Comparison of ENCODE assay signal across 26 mouse cellular contexts in genomic region chr3:121678935-121679334, GRCm38 (mm10). TPM values are rescaled to one million over a fixed set of nuclear protein-coding genes. Genes with fewer than 3 reads are reported as not detected.
DNase-seq lines count a peak whose midpoint lies in the region; ATAC-seq lines count a peak whose summit lies in the region.
"Had no signal": no experiment of that assay in that cellular context is flagged by ENCODE, and none has a peak within 500 bp of the region (broad histone marks: within the 10 kb centered on the region; RNA-seq: fewer than 3 reads in every experiment).

No protein-coding gene starts in this region.

- DNase-seq in heart, embryonic 10.5 days (ENCODE audit: low spot score) = no peak
- no peak for DNase-seq in midbrain, embryonic 11.5 days (ENCODE audit: low spot score, missing footprints)
- DNase-seq in embryo, embryonic 9.5 days (ENCODE audit: extremely low spot score) = peak; percentile 49
- no peak for DNase-seq in left cerebral cortex, adult 11 months (ENCODE audit: low spot score)
- DNase-seq: adrenal gland, postnatal 25 days; cerebellum, adult 8-10 months; cerebellum, postnatal 36 days; gastrocnemius, postnatal 36 days; kidney, adult 8-10 months; kidney, postnatal 14 days; liver, embryonic 13.5 days; lung, postnatal 14 days; right cerebral cortex, postnatal 25 days; spleen, adult 18-20 months had no signal

- no peaks in the 10 kb centered on the region for H3K36me3 ChIP-seq in heart, embryonic 10.5 days
- H3K36me3 ChIP-seq in heart, embryonic 11.5 days (ENCODE audit: control insufficient read depth, insufficient read depth, low read length) = no peaks in the 10 kb centered on the region
- H3K36me3 ChIP-seq in midbrain, embryonic 11.5 days (ENCODE audit: control insufficient read depth, insufficient read depth, low read length) = no peaks in the 10 kb centered on the region
- H3K36me3 ChIP-seq in midbrain, embryonic 16.5 days (ENCODE audit: control insufficient read depth, insufficient read depth, low read length) = no peaks in the 10 kb centered on the region
- H3K36me3 ChIP-seq in kidney, embryonic 16.5 days (ENCODE audit: insufficient read depth, low read length) = no peaks in the 10 kb centered on the region
- H3K36me3 ChIP-seq: embryonic facial prominence, embryonic 15.5 days; intestine, embryonic 15.5 days; liver, embryonic 13.5 days had no signal

- no peak overlapping the region for H3K4me2 ChIP-seq in heart, embryonic 11.5 days
- H3K4me2 ChIP-seq in midbrain, embryonic 11.5 days = no peak overlapping the region
- no peak overlapping the region for H3K4me2 ChIP-seq in midbrain, embryonic 16.5 days (ENCODE audit: low read length)
- H3K4me2 ChIP-seq in kidney, embryonic 16.5 days (replicated peaks; ENCODE audit: low read depth, low read length) = no peak overlapping the region
- H3K4me2 ChIP-seq: embryonic facial prominence, embryonic 15.5 days; intestine, embryonic 15.5 days; liver, embryonic 13.5 days had no signal

- no peak for ATAC-seq in heart, embryonic 11.5 days (replicated peaks; ENCODE audit: insufficient number of reproducible peaks, low FRiP score, low TSS enrichment)
- 0 out of 2 replicates have a peak, but pooled peaks have one; percentile 48 for ATAC-seq in midbrain, embryonic 11.5 days (ENCODE audit: low FRiP score)
- ATAC-seq in midbrain, embryonic 16.5 days = no peak
- ATAC-seq in kidney, embryonic 16.5 days (ENCODE audit: low FRiP score, low TSS enrichment) = no peak
- ATAC-seq: hindbrain, embryonic 16.5 days; intestine, embryonic 15.5 days had no signal

- no peak overlapping the region for H3K4me3 ChIP-seq in heart, embryonic 10.5 days
- no peak overlapping the region for H3K4me3 ChIP-seq in heart, embryonic 11.5 days (ENCODE audit: low read depth, low read length)
- H3K4me3 ChIP-seq in midbrain, embryonic 11.5 days (ENCODE audit: low read depth, low read length) = no peak overlapping the region
- H3K4me3 ChIP-seq in midbrain, embryonic 16.5 days (ENCODE audit: low read depth, low read length) = no peak overlapping the region
- H3K4me3 ChIP-seq in kidney, embryonic 16.5 days (ENCODE audit: low read length) = no peak overlapping the region
- H3K4me3 ChIP-seq: embryonic facial prominence, embryonic 15.5 days; intestine, embryonic 15.5 days; liver, embryonic 13.5 days; megakaryocyte, embryonic 14.5 days had no signal

- no peak overlapping the region for H3K9ac ChIP-seq in heart, embryonic 11.5 days (ENCODE audit: low read depth, low read length)
- H3K9ac ChIP-seq in midbrain, embryonic 11.5 days (ENCODE audit: low read length) = no peak overlapping the region
- H3K9ac ChIP-seq in midbrain, embryonic 16.5 days (ENCODE audit: low read depth, low read length) = no peak overlapping the region
- no peak overlapping the region for H3K9ac ChIP-seq in kidney, embryonic 16.5 days (replicated peaks; ENCODE audit: low read length)
- H3K9ac ChIP-seq: embryonic facial prominence, embryonic 15.5 days; intestine, embryonic 15.5 days; liver, embryonic 13.5 days had no signal

- peaks cover 29% of the 10 kb centered on the region for H3K4me1 ChIP-seq in heart, embryonic 10.5 days
- peaks cover 11% of the 10 kb centered on the region; the same call in 1 of the 2 replicates for H3K4me1 ChIP-seq in heart, embryonic 11.5 days (ENCODE audit: control insufficient read depth, insufficient read depth, low read length)
- peaks cover 8% of the 10 kb centered on the region for H3K4me1 ChIP-seq in midbrain, embryonic 11.5 days (ENCODE audit: control insufficient read depth, insufficient read depth, low read length)
- H3K4me1 ChIP-seq in midbrain, embryonic 16.5 days (ENCODE audit: control insufficient read depth, insufficient read depth, low read length) = no peaks in the 10 kb centered on the region
- H3K4me1 ChIP-seq in kidney, embryonic 16.5 days (ENCODE audit: insufficient read depth, low read length) = no peaks in the 10 kb centered on the region
- H3K4me1 ChIP-seq: embryonic facial prominence, embryonic 15.5 days; intestine, embryonic 15.5 days; liver, embryonic 13.5 days had no signal

- H3K9me3 ChIP-seq in heart, embryonic 10.5 days = no peaks in the 10 kb centered on the region
- H3K9me3 ChIP-seq in heart, embryonic 11.5 days (replicated peaks; ENCODE audit: control insufficient read depth, low read length) = no peaks in the 10 kb centered on the region
- no peaks in the 10 kb centered on the region for H3K9me3 ChIP-seq in midbrain, embryonic 11.5 days (ENCODE audit: control insufficient read depth, low read length)
- H3K9me3 ChIP-seq in midbrain, embryonic 16.5 days (replicated peaks; ENCODE audit: control insufficient read depth, low read length, poor library complexity, severe bottlenecking) = no peaks in the 10 kb centered on the region
- no peaks in the 10 kb centered on the region for H3K9me3 ChIP-seq in kidney, embryonic 16.5 days (ENCODE audit: low read length)
- H3K9me3 ChIP-seq: embryonic facial prominence, embryonic 15.5 days; intestine, embryonic 15.5 days; liver, embryonic 13.5 days; megakaryocyte, embryonic 14.5 days had no signal

- peak overlapping the region; percentile 26 for H3K27ac ChIP-seq in heart, embryonic 10.5 days
- H3K27ac ChIP-seq in heart, embryonic 11.5 days (ENCODE audit: low read depth, low read length) = no peak overlapping the region
- no peak overlapping the region for H3K27ac ChIP-seq in midbrain, embryonic 11.5 days (ENCODE audit: low read depth, low read length)
- H3K27ac ChIP-seq in midbrain, embryonic 16.5 days (ENCODE audit: low read length) = no peak overlapping the region
- no peak overlapping the region for H3K27ac ChIP-seq in kidney, embryonic 16.5 days (ENCODE audit: low read length)
- H3K27ac ChIP-seq: embryonic facial prominence, embryonic 15.5 days; intestine, embryonic 15.5 days; liver, embryonic 13.5 days had no signal

- no peaks in the 10 kb centered on the region for H3K27me3 ChIP-seq in heart, embryonic 10.5 days (ENCODE audit: insufficient read depth, poor library complexity, severe bottlenecking)
- H3K27me3 ChIP-seq in heart, embryonic 11.5 days (ENCODE audit: control insufficient read depth, insufficient read depth, low read length) = no peaks in the 10 kb centered on the region
- no peaks in the 10 kb centered on the region for H3K27me3 ChIP-seq in midbrain, embryonic 11.5 days (ENCODE audit: control insufficient read depth, insufficient read depth, low read length)
- H3K27me3 ChIP-seq in midbrain, embryonic 16.5 days (ENCODE audit: control insufficient read depth, insufficient read depth, low read depth, low read length) = no peaks in the 10 kb centered on the region
- H3K27me3 ChIP-seq in kidney, embryonic 16.5 days (ENCODE audit: insufficient read depth, low read length) = no peaks in the 10 kb centered on the region
- H3K27me3 ChIP-seq: embryonic facial prominence, embryonic 15.5 days; intestine, embryonic 15.5 days; liver, embryonic 13.5 days had no signal

- WGBS in heart, embryonic 10.5 days = 25% methylated on average over 4 of the region's 4 CpGs
- WGBS in heart, embryonic 11.5 days (ENCODE audit: insufficient replicate concordance) = 18% methylated on average over 4 of the region's 4 CpGs
- 33% methylated on average over 4 of the region's 4 CpGs for WGBS in midbrain, embryonic 11.5 days
- 25% methylated on average over 4 of the region's 4 CpGs for WGBS in midbrain, embryonic 16.5 days
- 45% methylated on average over 4 of the region's 4 CpGs for WGBS in kidney, embryonic 16.5 days

RNA-seq across cellular contexts. Expression of gene 4930432M17Rik, which starts 8.4 kb away (rescaled TPM):
- polyA plus RNA-seq in heart, embryonic 10.5 days (2016; fragmentation: Nextera tagmentation; extraction: Ambion mirVana) = not detected in 2 replicates
- not detected in 2 replicates for polyA plus RNA-seq in heart, embryonic 11.5 days (2014; fragmentation: Nextera tagmentation; extraction: Ambion mirVana)
- not detected in 2 replicates for polyA plus RNA-seq in midbrain, embryonic 11.5 days (2014; fragmentation: Nextera tagmentation; extraction: Ambion mirVana)
- not detected in 2 replicates for polyA plus RNA-seq in midbrain, embryonic 16.5 days (2015; fragmentation: Nextera tagmentation; extraction: Ambion mirVana)
- polyA plus RNA-seq in kidney, embryonic 16.5 days (2015; fragmentation: Nextera tagmentation; extraction: Ambion mirVana) = not detected in 2 replicates
- polyA plus RNA-seq: brain, embryonic 14.5 days; embryonic facial prominence, embryonic 15.5 days; heart, embryonic 16.5 days; hindbrain, embryonic 16.5 days; intestine, embryonic 15.5 days; limb, embryonic 14.5 days; liver, embryonic 13.5 days; neural tube, embryonic 11.5 days; urinary bladder, adult 2 months had no signal

RNA-seq across cellular contexts. Expression of gene F3, which starts 44.4 kb away (rescaled TPM):
- 9.2 TPM in 2 replicates for polyA plus RNA-seq in heart, embryonic 10.5 days (2016; fragmentation: Nextera tagmentation; extraction: Ambion mirVana)
- polyA plus RNA-seq in heart, embryonic 11.5 days (2014; fragmentation: Nextera tagmentation; extraction: Ambion mirVana) = 7.8 and 9.7 TPM in 2 replicates
- 4.2 and 4.8 TPM in 2 replicates for polyA plus RNA-seq in midbrain, embryonic 11.5 days (2014; fragmentation: Nextera tagmentation; extraction: Ambion mirVana)
- 10.1 and 13.0 TPM in 2 replicates for polyA plus RNA-seq in midbrain, embryonic 16.5 days (2015; fragmentation: Nextera tagmentation; extraction: Ambion mirVana)
- polyA plus RNA-seq in kidney, embryonic 16.5 days (2015; fragmentation: Nextera tagmentation; extraction: Ambion mirVana) = 18.8 and 20.0 TPM in 2 replicates
